Mouse (Mus musculus) hindbrain, embryonic 11.5 days (tissue): Measurements from ENCODE around the gene Pla2g5. TPM values are rescaled to one million over a fixed set of nuclear protein-coding genes. Genes with fewer than 3 reads are reported as not detected.

Experiments used
- ATAC-seq: fragments of 200-750 bp; cut with Nextera tagmentation; 2 replicates; pipeline ENCODE4 v1.8.0; 2017; ENCODE audit warnings: mild to moderate bottlenecking, moderate TSS enrichment, moderate library complexity; ENCODE audit not compliant: low FRiP score
- DNase-seq: peaks from one replicate; pipeline ENCODE4 v3.0.0-alpha.2; 2015; ENCODE audit warnings: low spot score
- H3K27ac ChIP-seq: fragments of 300-500 bp; sonication (generic); 2 replicates; pipeline ENCODE4 v1.5.1; 2014; ENCODE audit warnings: mild to moderate bottlenecking, low read depth, low read length
- H3K27me3 ChIP-seq: fragments of 300-500 bp; sonication (generic); 2 replicates; pipeline ENCODE4 v1.6.1; 2014; ENCODE audit warnings: mild to moderate bottlenecking, low read length, moderate library complexity, mixed read lengths; ENCODE audit not compliant: control insufficient read depth, insufficient read depth
- H3K36me3 ChIP-seq: fragments of 300-500 bp; sonication (generic); 2 replicates; pipeline ENCODE4 v1.6.1; 2014; ENCODE audit warnings: mild to moderate bottlenecking, low read length, moderate library complexity, mixed read lengths; ENCODE audit not compliant: control insufficient read depth, insufficient read depth
- H3K4me1 ChIP-seq: fragments of 300-500 bp; sonication (generic); replicated peaks from 2 replicates; pipeline ENCODE4 v1.6.1; 2014; ENCODE audit warnings: low read length, mixed read lengths; ENCODE audit not compliant: control insufficient read depth, insufficient read depth
- H3K4me2 ChIP-seq: fragments of 300-500 bp; sonication (generic); replicated peaks from 2 replicates; pipeline ENCODE4 v1.6.1; 2014; ENCODE audit warnings: mild to moderate bottlenecking, low read depth, low read length
- H3K4me3 ChIP-seq: fragments of 300-500 bp; sonication (generic); 2 replicates; pipeline ENCODE4 v1.5.1; 2014; ENCODE audit warnings: low read depth, low read length
- H3K9ac ChIP-seq: fragments of 300-500 bp; sonication (generic); 2 replicates; pipeline ENCODE4 v1.6.1; 2014; ENCODE audit warnings: low read depth, low read length
- H3K9me3 ChIP-seq: fragments of 300-500 bp; sonication (generic); 2 replicates; pipeline ENCODE4 v1.6.1; 2016; ENCODE audit warnings: low read length; ENCODE audit not compliant: control insufficient read depth
- WGBS: fragments of 180-500 bp; shearing (Covaris S2); extraction: QIAGEN DNeasy Blood & Tissue Kit; methylation state at CpG from one replicate; pipeline ENCODE4 v1.1.7; 2014; 5-methylcytosine and 5-hydroxymethylcytosine counted together
- polyA plus RNA-seq: library from polyadenylated mRNA; unstranded; fragments of >200 nt; fragmentation: Nextera tagmentation; extraction: Ambion mirVana; gene quantifications from 2 replicates; pipeline ENCODE4 v1.2.1, GENCODE M21; 2014

The Pla2g5 gene
- polyA plus RNA-seq, 1 experiment from 2014 or later = 0.39 TPM

DNA sequence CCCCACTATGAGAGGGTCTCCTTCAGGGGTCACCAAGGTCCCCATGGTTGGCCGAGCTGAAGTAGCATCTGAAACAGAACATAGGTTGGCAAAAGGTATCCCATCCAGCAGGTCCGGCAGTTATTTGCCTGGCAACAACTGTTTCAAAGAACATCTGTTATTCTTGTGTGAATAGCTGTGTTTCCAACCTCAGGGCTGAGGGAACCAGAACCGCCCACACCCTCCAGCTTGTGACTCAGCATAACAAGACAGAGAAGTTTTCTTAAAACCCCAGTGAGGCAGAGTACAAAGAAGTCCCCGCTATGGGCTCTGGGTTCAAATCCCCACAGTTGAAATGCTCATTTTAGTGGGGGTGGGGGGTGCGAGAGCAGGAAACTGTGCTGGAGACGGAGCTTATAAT is 81.2 kb downstream of the Pla2g5 start:
- 83% methylated on average over 6 of the region's 6 CpGs for WGBS
- no peak overlapping the region for H3K27ac ChIP-seq
- H3K4me3 ChIP-seq = no peak overlapping the region
- DNase-seq = no peak
- H3K9ac ChIP-seq = no peak overlapping the region
- H3K4me1 ChIP-seq = no peaks in the 10 kb centered on the region
- H3K4me2 ChIP-seq = no peak overlapping the region
- no peaks in the 10 kb centered on the region for H3K27me3 ChIP-seq
- no peak for ATAC-seq
- H3K9me3 ChIP-seq = no peaks in the 10 kb centered on the region
- H3K36me3 ChIP-seq = no peaks in the 10 kb centered on the region

DNA sequence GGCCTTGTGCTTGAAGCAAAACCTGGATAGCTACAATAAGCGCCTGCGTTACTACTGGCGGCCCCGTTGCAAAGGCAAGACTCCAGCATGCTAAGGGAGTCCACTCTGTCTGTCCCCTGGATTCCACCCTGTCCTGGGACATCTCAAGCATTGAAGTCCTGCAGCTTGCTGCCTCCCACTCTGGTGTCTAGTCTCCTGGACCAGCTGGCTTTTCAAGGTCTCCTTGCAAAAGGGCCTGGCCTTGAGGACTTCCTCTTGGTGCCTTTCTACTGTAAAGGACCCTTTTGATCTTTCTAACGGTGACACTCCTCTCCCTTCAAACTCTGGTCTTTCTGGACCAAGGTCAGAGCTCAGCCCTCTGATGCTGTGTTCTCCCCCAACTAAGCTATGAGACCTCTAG is 83.0 kb downstream of the Pla2g5 start:
- ATAC-seq = no peak
- no peak overlapping the region for H3K27ac ChIP-seq

DNA sequence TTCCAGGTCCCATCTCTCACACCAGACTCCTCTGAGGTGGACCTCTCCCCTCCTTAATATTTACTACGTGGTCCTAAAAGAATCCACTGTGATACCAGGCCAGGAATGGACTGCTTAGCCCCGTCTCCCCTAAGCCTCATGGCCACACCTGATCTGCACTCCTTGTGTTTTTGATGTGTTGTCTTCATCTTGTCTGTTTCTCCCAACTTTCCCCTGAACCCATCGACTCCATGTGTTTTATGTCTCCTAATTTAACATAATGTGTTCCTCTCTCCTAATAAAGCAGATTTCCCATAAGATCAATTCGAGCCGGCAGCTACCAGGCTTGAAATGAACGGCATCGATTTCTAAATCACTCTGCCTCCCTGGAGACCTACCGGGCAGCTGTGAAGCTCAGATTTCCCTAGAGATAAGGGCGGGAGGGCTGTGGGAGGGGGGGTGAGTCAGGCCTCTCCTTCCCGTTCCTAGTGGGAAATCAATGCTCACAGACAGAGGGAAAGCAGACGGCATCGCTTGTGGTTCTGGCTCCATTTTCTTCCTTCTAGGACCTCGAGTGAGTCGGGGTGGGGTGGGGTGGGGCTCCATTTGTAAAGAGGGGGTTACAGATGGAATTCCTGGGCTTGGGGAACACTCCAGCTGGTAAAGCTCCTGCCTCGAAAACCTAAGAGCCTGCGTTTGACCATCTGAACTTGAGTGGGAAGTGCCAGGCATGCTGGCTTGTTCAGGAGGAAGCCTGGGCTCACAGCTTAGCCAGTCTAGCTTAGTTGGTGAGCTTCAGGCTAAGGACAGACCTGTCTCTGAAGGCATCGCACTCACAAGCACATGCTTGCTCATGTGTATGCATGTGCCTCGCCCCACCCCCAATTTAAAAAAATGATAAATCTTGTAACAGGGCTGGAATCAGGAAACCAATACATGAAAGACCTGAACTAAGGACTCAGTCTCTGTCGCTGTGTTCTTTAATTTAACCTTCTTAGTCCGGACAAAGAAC is 85.6 kb downstream of the Pla2g5 start:
- 56% methylated on average over 20 of the region's 20 CpGs for WGBS
- Histone ChIP-seq H3K9me3 (no peaks in the 10 kb centered on the region), H3K4me3 (no peak overlapping the region), H3K9ac (no peak overlapping the region), H3K4me2 (no peak overlapping the region), H3K27me3 (no peaks in the 10 kb centered on the region), H3K36me3 (no peaks in the 10 kb centered on the region), H3K27ac (peak overlapping the region; percentile 61), H3K4me1 (no peaks in the 10 kb centered on the region)
- ATAC-seq (no peak), DNase-seq (peak; percentile 56)

More for the DNA sequence above, 83.0 kb downstream of the Pla2g5 start:
- Histone ChIP-seq H3K36me3 (no peaks in the 10 kb centered on the region), H3K27me3 (no peaks in the 10 kb centered on the region), H3K9ac (no peak overlapping the region), H3K4me3 (no peak overlapping the region), H3K9me3 (no peaks in the 10 kb centered on the region), H3K4me1 (no peaks in the 10 kb centered on the region), H3K4me2 (no peak overlapping the region)
- no peak for DNase-seq
- 89% methylated on average over 5 of the region's 5 CpGs for WGBS

DNA sequence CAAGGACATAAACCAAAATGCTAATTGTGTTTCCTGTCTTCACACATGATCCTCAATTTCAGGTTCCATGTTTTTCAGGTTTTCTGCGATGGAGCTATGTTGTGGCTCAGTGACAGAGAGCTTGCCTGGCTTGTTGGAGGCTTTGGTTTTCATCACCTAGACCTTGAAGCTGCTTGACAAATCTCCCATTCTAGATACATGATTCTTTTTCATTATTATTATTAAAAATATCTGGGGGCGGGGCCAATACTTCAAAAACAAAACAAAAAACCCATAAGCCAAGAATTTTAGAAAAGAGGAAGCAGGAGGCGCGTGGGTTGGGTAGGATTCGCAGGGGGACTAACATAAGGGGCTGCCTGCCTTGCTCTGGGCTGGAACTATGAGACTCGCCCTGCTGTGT is 87.8 kb downstream of the Pla2g5 start, which contains the start of gene Pla2g2d:
Pla2g2d (plus strand) TSS at position 301 of the 400 bp plus-strand sequence.
- no peak within 1 kb of the TSS for H3K9ac ChIP-seq
- H3K36me3 ChIP-seq = no peaks in the 10 kb centered on the region
- H3K4me2 ChIP-seq = no peak within 1 kb of the TSS
- DNase-seq (no peak), ATAC-seq (no peak)
- H3K4me1 ChIP-seq = no peaks in the 10 kb centered on the region
- 92% methylated on average over 6 of the region's 6 CpGs for WGBS
- no peaks in the 10 kb centered on the region for H3K27me3 ChIP-seq
- H3K4me3 ChIP-seq = no peak within 1 kb of the TSS
- H3K27ac ChIP-seq = 0 out of 2 replicates have a peak within 1 kb of the TSS, but pooled peaks have one; percentile 20
- H3K9me3 ChIP-seq = no peaks in the 10 kb centered on the region

DNA sequence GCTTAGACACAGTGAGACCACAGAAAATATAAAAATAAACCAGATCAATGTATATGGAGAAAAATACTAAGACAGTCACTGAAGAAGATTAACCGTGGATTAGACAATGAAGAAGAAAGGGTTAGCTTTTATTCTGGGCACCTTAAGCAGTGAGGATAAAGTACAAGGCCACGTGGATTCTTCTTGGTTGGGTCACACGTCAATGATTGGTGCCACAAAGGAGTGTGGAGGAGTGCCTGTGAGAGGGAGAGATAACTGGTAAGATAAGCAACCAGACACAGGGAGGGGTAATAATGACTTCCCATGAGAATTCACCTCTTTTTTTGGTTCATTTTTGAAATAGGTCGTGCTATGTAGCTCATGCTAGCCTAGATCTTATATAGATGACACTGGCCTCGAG is 90.9 kb downstream of the Pla2g5 start:
- WGBS = 87% methylated on average over 5 of the region's 5 CpGs
- Histone ChIP-seq H3K4me2 (no peak overlapping the region), H3K9ac (no peak overlapping the region), H3K27ac (no peak overlapping the region), H3K9me3 (no peaks in the 10 kb centered on the region), H3K4me3 (no peak overlapping the region), H3K27me3 (no peaks in the 10 kb centered on the region), H3K4me1 (no peaks in the 10 kb centered on the region), H3K36me3 (no peaks in the 10 kb centered on the region)
- DNase-seq = no peak
- no peak for ATAC-seq

DNA sequence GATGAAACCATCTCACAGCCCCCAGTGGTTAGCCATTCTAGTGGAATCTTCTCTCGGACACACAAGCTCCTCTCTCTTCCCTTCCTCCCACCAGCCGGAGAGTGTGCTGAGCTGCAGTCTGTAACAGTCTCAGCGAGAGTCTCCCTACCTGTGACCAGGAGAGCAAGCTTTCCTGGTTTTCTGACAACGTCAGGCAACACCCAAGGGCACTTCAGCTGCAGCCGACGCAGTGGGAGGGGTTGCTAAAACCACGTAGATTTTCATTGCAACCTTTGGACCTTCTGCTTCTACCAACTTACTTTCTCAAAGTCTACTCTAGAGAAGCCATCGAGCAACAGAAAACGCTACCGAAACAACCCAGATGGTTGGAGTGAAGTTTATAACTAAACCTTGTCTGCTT is 91.3 kb downstream of the Pla2g5 start:
- no peaks in the 10 kb centered on the region for H3K36me3 ChIP-seq
- no peak overlapping the region for H3K9ac ChIP-seq
- H3K9me3 ChIP-seq = no peaks in the 10 kb centered on the region
- WGBS = 88% methylated on average over 10 of the region's 10 CpGs
- no peak overlapping the region for H3K4me2 ChIP-seq
- ATAC-seq (no peak), DNase-seq (no peak)
- no peaks in the 10 kb centered on the region for H3K4me1 ChIP-seq
- H3K27ac ChIP-seq = no peak overlapping the region
- no peak overlapping the region for H3K4me3 ChIP-seq
- no peaks in the 10 kb centered on the region for H3K27me3 ChIP-seq

DNA sequence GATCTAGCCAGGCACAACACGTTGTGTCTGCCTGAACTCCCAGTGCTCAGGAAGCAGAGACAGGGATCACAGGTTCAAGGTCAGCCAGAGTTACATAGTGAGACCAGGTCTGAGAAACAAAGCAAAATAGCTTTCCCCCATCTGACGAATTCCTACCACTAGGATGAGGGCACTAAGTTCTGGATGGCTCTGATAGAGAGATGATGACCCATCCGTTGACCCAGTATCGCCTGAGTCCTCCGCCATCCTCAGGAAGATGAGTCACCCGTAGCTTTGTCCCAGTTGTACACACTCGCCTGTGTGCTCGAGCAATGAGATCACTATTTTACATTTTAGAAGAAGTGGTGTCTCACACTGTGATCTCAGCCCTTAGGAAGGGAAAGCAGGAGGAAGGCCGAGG is 101.0 kb downstream of the Pla2g5 start:
- Histone ChIP-seq H3K9me3 (no peaks in the 10 kb centered on the region), H3K27ac (no peak overlapping the region), H3K9ac (no peak overlapping the region), H3K4me2 (no peak overlapping the region), H3K36me3 (no peaks in the 10 kb centered on the region), H3K4me1 (no peaks in the 10 kb centered on the region), H3K4me3 (no peak overlapping the region), H3K27me3 (no peaks in the 10 kb centered on the region)
- 81% methylated on average over 9 of the region's 9 CpGs for WGBS
- DNase-seq = no peak
- no peak for ATAC-seq

DNA sequence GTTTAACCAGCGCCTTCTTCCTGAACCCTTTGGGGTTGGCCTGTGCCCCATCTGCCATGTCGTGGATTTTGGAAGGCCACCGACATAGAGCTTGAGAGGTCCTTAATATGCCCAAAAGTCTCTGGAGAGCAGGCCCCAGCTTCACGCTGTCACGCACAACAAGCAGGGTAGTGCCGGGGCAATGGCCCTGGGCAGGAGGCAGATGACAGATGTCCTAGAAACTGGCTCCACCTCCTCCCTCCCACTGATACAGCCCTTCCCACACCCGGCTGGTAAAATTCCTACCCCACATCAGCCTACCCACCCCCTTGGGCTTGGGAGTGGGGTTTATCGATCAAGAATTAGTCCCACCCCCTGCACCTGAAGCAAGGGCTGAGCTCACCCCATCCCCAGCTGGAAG is 105.9 kb downstream of the Pla2g5 start, which contains the start of gene Pla2g2f:
Pla2g2f (minus strand) TSS at position 211 of the 400 bp plus-strand sequence.
- H3K9me3 ChIP-seq = no peaks in the 10 kb centered on the region
- H3K27me3 ChIP-seq = no peaks in the 10 kb centered on the region
- ATAC-seq = no peak
- H3K4me2 ChIP-seq = no peak within 1 kb of the TSS
- WGBS = 45% methylated on average over 8 of the region's 8 CpGs
- H3K9ac ChIP-seq = no peak within 1 kb of the TSS
- DNase-seq = no peak
- no peaks in the 10 kb centered on the region; the same call in 1 of the 2 replicates for H3K4me1 ChIP-seq
- no peak within 1 kb of the TSS for H3K27ac ChIP-seq
- no peaks in the 10 kb centered on the region for H3K36me3 ChIP-seq
- H3K4me3 ChIP-seq = no peak within 1 kb of the TSS

DNA sequence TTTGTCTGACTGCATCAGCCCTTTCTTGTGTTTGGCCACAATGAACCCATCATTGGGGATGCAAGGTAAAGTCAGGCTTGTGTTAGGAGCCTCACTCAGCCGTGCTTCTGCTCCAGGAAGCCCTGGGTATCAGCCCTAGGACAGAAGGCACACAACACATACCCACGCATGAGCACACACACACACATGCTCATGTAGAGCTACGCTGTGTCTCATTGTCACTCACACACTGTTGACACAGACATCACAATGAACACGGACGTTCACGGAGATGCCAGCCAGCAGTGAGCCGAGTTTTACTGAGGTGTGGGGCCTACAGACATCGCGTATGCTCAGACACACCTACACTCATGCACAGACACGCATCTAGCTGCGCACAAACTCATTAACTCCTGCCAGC is 107.3 kb downstream of the Pla2g5 start:
- no peak overlapping the region for H3K4me2 ChIP-seq
- no peak overlapping the region for H3K27ac ChIP-seq
- ATAC-seq = no peak
- no peaks in the 10 kb centered on the region for H3K36me3 ChIP-seq
- H3K9me3 ChIP-seq = no peaks in the 10 kb centered on the region
- H3K27me3 ChIP-seq = no peaks in the 10 kb centered on the region
- 83% methylated on average over 11 of the region's 11 CpGs for WGBS
- DNase-seq = no peak
- H3K4me1 ChIP-seq = no peaks in the 10 kb centered on the region; the same call in 1 of the 2 replicates
- H3K9ac ChIP-seq = no peak overlapping the region
- no peak overlapping the region for H3K4me3 ChIP-seq
